Mouse (Mus musculus): ENCODE measurements around the gene Adnp.
"Not testable (repeated sequence)": the region's sequence is repeated elsewhere in the genome, so short reads cannot be mapped to it uniquely, and the experiment has no call there.

The Adnp gene

DNA sequence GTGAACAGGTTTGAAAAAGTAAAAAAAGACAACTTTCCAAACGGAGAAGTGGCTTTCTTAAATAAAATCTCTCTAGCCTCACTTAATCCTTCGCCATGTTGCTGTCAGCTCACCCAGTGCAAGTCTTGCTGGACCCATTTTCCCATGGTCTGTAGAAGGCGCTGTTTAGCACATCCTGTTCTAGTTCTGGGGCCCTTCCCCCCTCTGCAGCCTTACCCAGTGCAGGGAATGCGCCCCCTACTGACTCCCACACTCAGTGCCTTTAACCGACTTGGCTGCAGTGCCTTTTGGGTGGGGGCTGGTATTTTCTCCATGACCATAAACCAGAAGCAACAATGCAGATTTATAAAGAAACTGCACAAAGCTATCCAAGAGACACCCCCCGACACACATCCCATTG, 1.6 kb downstream of the Adnp start:
- DNase-seq: peak; percentile 87

- DNase-seq: no peak
Measured at GRCm38 (mm10) chr2:168204476-168204999, 2.4 kb downstream of the Adnp start.

GRCm38 (mm10) chr2:168200014-168200691, 6.8 kb downstream of the Adnp start:
- no peak for DNase-seq

DNA sequence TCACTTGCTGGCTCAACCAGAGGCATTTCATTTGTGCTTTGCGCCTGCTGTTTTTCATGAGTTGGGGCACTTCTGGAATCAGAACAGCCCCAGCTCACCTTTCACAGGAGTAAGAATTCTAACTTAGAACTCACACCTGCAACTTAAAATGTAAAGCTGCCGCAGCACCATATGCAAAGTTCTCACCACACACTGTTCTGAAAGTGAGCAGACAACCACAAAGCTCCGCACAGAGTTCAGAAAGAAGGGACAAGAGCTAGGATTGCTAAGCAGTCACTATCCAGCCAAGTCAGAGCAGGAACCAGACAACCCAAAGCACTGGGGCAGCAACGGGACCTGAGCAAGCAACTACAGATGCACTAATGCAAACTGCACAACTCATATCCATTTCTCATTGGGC, 7.4 kb downstream of the Adnp start:
- DNase-seq: no peak

DNA sequence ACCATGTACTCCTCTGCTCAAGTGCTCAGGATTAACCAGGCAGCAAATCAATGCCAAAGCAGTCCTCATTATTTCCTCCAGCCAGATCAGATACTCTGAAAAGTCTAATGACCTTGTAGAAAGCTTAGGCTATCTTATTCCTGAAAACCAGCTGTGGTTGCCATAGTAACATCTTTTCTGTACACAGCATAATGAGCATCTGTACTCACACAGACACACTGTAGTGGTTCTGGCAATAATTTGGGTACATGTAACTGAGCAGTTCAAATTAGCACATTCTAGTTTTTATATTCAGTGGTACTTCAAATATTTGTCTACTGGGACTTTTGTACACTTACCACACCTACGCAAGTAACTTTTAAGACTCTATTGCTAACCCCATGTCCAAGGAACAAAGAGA, 8.5 kb downstream of the Adnp start:
- DNase-seq: no peak

DNA sequence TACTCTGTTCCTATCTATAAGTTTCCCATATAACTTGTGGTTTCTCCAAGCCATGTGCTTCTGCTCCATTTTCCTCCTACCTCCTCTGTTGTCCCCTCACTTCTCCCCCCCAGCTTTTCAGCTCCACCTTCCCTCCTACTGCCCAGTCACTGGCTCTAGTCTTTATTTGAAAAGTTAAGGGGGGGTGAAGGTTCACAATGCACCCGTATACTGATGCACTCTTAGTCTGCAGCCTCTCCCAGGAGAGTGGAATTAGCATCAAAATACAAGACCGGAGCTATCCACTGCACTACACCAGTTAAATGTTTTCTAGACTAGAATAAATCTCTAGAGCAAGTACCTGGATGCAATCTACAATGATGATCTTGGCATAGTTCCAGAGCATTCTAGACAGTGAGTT, 11.2 kb downstream of the Adnp start:
- no peak for DNase-seq

- DNase-seq: no peak
Measured at GRCm38 (mm10) chr2:168193685-168194084, 13.2 kb downstream of the Adnp start.

DNA sequence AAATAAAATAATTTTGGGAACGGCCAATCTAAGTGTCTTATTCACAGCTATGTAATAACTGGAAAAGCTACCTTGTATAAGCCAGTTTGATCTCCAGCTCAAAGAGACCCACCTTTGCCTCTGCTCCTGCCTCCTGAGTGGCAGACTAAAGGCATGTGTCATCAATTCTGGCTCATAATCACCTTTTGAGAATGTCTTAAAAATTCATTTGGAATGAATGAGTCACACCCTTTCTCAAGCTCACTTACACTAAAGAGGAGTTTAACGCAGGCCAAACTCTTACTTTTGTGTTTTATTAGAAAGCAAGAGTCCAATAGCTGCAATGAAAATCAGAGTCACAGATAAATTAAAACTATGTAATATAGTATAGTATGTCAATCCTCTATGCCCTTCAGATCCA, 15.1 kb downstream of the Adnp start:
- DNase-seq: no peak

DNA sequence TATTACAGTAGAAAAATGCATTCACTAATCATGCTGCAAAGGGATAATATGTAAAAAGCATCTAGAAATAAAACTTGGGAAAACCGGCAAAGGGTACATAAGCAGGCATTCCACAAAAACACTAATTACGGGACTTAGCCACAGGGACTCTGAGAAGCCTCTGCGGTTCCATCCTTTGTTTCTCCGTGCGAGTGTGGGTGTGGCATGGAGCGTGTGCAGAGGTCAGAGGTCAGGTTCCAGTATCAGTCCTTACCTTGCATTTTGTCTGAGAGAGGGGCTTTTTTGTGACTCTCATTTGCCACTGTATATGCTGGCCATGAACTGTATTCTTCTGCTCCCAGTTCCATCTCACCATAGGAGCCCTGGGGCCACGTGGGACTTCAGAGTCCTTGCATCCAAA, 31.0 kb downstream of the Adnp start:
- no peak for DNase-seq

DNA sequence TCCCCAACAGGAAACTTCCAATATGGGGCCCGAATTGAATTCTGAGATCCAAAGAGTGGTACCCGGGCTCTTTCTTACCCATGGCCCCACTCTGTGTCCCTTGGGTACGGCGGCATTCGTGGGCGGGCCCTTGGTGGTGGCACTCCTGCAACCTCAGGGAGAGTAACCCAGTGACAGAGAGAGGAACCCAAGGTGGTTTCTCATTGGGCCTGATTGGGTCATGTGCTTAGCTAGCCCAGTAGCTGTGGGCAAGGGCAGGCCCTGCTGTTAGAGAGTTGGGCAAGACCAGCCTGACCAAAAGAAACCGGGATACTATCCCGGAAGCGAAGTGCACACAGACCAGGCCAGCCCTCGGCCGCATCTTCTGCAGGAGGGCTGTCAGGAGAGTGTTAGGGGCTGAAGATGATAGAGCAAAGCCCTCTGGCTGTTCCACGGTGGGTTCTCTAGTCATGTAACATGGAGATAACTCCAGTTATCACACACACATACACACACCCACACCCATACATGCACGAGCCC, 36.7 kb downstream of the Adnp start:
- DNase-seq: no peak

- DNase-seq: no peak
Measured at GRCm38 (mm10) chr2:168169800-168170113, 37.2 kb downstream of the Adnp start.

DNA sequence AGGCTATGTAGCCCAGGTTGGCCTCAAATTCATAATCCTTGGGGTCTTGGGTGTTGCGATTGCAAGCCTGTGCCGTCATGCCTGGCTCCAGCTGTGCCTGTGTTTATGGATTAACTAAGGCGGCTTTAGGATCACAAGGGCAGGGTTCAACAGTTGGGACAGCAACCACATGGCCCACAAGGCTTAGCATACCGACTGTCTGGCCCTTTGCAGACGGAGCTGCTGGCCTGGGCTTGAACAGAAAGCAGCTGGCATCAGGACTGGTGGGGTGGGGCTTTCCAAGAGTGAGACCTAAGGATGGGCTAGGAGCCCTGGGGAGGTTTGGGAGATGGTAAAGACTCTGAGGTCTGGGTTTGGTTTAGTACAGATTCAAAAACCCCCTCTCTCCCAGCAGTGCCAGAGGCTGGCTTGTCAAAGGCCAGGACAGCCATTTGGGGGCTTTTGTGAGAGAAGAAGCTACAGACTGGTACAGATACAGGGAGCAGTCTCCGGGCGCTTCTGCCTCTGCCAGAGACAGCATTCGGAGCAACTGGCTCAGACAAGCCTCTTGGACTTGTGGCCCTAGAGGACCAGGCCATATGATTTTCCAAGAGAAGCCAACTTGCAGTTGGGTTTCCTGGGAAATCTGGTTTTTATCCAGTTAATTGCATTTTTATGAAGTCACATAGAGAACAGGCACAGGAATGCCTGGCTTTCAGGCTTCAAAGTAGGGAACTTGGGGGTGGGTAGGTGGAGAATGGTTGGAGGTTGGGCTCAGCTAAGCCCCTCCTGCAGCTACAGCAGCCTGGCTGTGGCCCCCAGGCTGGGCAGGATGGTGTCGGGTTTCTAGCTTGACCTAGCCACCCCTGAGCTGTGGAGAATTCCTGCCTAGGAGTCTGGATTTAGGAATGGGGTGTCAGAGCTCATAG, 37.8 kb downstream of the Adnp start:
- DNase-seq: no peak

DNA sequence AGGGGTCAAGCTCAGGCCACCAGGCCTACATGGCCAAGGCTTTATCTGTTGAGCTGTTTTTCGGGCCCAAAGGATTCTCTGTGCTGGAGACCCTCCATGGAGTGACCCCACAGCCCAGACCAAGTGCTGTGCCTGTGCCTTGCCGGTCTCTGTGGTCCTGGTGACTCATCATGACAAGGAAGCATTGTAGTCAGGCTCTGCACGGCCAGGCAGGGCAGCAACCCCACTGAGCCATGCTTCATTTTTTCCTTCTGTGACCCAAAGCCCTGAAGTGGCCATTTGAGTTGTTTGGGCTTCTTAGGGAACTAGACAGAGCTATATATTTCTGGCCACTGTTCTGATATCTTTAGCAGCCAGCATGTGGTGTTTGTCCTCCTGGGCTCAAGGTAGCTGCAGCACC, 39.1 kb downstream of the Adnp start:
- no peak for DNase-seq

DNA sequence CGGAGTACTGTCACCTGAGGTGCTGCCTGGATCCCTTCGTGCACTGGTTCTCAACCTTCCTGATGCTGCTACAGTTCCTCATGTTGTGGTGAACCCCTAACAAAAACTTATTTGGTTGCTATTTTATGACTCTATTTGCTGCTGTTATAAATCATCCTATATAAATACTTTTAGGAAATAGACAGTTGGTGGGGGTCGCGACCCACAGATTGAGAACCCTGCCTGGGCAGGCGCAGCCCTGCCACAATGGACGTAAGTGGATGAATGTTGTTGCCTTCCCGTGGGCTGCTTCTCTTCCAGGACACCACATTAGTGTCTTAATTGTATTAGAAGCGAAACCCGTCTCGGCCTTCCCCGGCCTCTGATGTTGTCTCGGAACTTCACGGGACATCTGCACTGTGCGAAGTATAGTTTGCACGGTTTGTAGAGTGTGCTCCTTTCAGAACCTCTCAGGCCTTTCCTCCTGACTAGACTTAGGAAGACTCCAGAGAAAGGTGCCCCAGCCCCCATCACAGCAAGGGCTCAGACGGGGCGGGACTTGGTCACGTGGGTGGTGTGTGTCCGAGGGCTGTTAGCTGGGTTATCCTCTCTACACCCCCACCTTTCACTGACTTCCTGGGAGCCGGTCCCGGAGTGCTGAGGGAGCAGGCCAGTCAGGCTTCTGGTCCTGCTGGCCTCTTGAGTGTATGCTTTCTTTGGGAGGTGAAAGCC, 40.0 kb downstream of the Adnp start:
- DNase-seq: no peak

DNA sequence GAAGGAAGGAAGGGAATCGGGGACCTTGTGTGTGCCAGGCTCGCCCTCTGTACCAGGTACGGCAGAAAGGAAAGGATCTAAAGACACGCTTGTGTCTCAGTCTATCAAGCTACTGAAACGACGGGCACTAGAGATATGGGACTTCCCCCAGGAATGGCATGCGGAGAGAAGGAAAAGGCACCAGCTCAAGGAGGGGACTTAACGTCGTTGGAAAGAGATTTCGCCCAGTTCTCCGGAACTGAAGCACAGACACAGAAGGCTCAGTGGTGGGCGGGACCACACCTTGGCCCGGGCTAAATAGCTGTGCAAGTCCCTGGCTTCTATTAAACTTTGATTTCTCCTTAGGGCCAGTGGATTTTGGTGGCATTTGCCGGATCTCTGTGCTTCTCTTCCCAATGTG, 44.9 kb downstream of the Adnp start:
- DNase-seq: no peak

DNA sequence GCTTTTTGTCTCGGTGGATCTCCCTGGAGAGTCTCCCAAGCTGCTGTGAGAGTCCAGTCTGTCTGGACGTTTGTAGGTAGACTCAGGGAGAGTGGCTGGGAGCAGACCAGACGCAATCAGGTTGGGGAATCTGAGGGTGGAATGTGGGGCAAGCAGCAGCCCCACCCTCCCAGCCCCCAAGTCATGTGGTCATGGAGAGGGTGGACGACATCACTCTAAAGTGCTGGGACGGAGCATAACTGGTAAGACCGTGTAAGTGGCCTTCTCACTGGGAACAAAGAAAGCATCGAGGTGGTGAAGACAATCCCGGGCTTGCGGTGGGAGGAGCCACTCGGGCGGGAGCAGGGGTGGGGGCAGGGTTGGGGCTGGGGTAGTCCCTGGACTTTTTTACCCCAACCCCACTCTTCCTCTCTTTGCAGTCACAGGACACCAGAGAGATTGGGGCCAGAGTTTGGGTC, 45.4 kb downstream of the Adnp start:
- no peak for DNase-seq

- no peak for DNase-seq
Measured at GRCm38 (mm10) chr2:168160370-168160930, 46.5 kb downstream of the Adnp start.

- DNase-seq: no peak
Measured at GRCm38 (mm10) chr2:168158911-168159711, 47.8 kb downstream of the Adnp start.

DNA sequence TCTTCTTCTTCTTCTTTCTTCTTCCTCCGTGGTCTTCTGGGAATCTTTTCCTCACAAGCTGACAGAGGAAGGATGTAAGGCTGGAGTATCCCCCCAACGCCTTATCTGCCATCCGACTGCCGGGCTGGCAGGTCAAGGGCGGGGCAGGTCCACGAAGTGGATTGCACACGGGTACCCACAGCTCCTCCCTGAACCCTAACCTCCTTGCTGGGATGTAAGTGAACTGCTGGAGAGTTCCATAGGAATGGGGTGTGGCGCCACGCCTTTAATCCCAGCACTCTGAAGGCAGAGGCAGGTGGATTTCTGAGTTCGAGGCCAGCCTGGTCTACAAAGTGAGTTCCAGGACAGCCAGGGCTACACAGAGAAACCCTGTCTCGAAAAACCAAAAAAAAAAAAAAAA, 48.9 kb downstream of the Adnp start:
- not testable (repeated sequence) for DNase-seq

DNA sequence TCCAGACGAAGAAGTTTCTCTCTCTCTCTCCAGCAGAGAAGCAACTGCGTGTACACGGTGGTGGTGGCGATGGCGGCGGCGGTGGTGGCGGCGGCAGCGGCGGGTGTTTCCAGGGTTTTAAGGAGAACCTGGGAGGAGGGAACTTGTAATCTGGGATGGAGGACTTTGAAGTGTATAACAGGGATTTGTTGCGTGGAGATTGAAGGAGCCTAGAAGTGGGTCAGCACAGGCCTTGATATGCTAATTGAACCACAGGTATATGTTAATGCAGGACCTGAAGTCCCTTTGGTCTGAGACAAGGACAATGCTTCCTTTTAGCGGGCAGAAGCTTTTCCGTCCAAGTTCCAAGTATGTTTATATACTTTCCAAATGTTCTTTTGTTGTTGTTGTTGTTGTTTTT, 50.6 kb downstream of the Adnp start:
- DNase-seq: no peak

DNA sequence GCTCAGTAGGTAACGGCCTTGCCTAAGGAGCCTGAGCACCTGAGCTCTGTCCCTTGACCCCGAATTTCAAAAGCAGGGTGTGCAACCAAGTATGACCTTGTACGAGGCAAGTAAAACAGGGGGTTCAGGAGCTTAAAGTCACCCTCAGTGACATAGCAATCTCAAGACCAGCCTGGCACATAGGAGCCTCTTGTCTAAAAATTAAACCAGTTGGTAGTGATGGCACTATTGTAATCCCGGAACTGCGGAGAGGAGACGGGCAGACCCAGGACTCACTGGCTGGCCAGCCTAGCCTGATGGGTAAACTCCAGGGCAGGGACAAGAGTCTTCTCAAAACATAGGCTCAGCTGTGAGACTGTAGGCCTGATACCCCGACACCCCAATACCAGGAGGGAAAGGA, 51.2 kb downstream of the Adnp start:
- DNase-seq: no peak

Data from right cerebral cortex, postnatal 25 days (tissue).